Mouse (Mus musculus) cortical plate, adult 2 months (tissue): ENCODE data around the gene Prpf6. TPM values are rescaled to one million over a fixed set of nuclear protein-coding genes. Genes with fewer than 3 reads are reported as not detected.

Experiments used
- H3K27ac ChIP-seq: fragments of 200-500 bp; 2 replicates; pipeline ENCODE4 v1.5.1; 2012; ENCODE audit warnings: low read length, control low read depth, inconsistent platforms; ENCODE audit not compliant: insufficient read depth
- H3K4me1 ChIP-seq: fragments of 200-500 bp; 2 replicates; pipeline ENCODE4 v1.6.1; 2011; ENCODE audit warnings: low read length; ENCODE audit not compliant: control insufficient read depth, insufficient read depth
- H3K4me3 ChIP-seq: fragments of 200-500 bp; 2 replicates; pipeline ENCODE4 v1.5.1; 2011; ENCODE audit warnings: mild to moderate bottlenecking, low read length, control low read depth; ENCODE audit not compliant: insufficient read depth
- CTCF ChIP-seq: fragments of 200-500 bp; IDR thresholded peaks from 2 replicates; pipeline ENCODE4 v1.5.1; 2011; ENCODE audit warnings: mild to moderate bottlenecking, control low read depth, low read length; ENCODE audit not compliant: insufficient read depth; ENCODE audit errors: extremely low read depth
- POLR2A ChIP-seq: fragments of 200-500 bp; IDR thresholded peaks from 2 replicates; pipeline ENCODE4 v1.6.1; 2011; ENCODE audit warnings: mild to moderate bottlenecking, low read length, control low read depth; ENCODE audit not compliant: insufficient read depth; ENCODE audit errors: extremely low read depth
- polyA plus RNA-seq: library from polyadenylated mRNA; depleted of rRNA; stranded (reverse); fragments of >200 nt; gene quantifications from 2 replicates; pipeline ENCODE4 v1.2.3, GENCODE M21; 2012; rRNA removed

Prpf6 gene
- 34.7 and 35.6 TPM in 2 replicates for polyA plus RNA-seq

DNA sequence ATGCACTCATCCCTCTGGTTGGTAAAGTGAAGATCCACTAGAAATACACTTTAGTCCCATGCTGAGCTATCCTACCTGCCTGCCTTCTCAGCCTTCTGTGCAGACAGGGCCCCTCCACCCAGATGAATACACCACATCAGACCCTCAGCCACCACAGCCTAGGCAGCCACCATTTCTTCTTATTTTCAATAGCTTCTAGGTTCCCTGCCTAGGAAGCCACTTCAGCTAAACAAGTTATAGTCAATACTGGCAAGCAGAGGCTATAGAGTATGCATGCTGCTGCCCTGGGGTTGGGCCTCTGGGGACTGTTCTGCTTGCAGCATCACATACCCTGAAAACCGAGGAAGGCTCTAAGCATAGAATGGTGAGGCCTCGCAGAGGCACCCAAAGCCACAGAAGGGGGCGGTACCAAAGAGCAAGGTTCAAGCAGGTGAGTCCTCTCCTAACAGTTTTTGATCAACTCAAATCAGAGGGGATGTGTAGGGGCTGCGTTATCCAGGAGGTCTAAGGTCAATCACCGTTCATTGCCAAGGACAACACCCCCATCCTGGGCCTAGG, at the start of gene Prpf6:
Gene Prpf6, plus strand, starts transcription at position 341 of the 558 bp plus-strand sequence.
- peak within 1 kb of the TSS; percentile 97 for H3K4me3 ChIP-seq
- peak within 1 kb of the TSS; percentile 99 for H3K27ac ChIP-seq
- TF ChIP-seq CTCF (no peak), POLR2A (no peak)
- H3K4me1 ChIP-seq: no peaks in the 10 kb centered on the region

GRCm38 (mm10) chr2:181546142-181546541, 45.5 kb upstream of the Prpf6 start:
- no peaks in the 10 kb centered on the region; the same call in 1 of the 2 replicates for H3K4me1 ChIP-seq
- H3K4me3 ChIP-seq: no peak overlapping the region
- no peak overlapping the region for H3K27ac ChIP-seq
- TF ChIP-seq CTCF (no peak), POLR2A (no peak)

DNA sequence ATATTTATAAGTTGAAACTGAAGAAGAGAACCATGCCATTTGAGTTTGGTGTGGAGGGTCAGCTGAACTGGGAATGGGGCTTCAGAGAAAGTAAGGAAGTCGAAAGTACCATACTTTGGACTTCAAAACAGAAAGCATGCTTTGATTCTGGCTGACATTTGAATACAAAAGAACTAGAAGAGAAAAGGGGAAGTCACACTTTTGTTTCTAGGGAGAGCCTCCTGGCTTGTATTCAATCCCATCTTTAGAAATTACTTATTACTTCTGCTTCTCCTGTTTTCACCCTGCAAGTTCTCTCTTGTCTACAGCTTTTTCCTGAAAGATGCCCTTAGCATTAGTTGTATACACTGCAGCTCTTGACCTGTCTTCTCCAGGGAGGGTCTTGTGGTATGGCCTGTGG, 43.4 kb upstream of the Prpf6 start:
- H3K4me1 ChIP-seq: no peaks in the 10 kb centered on the region
- no peak overlapping the region for H3K4me3 ChIP-seq
- no peak overlapping the region for H3K27ac ChIP-seq
- TF ChIP-seq POLR2A: no peak
- no peak for TF ChIP-seq CTCF

- H3K4me3 ChIP-seq: no peak overlapping the region
- no peak for TF ChIP-seq POLR2A
- TF ChIP-seq CTCF: no peak
Measured at GRCm38 (mm10) chr2:181548682-181549081, 43.0 kb upstream of the Prpf6 start.

GRCm38 (mm10) chr2:181550233-181550632, 41.4 kb upstream of the Prpf6 start:
- TF ChIP-seq CTCF: no peak
- TF ChIP-seq POLR2A: no peak
- H3K27ac ChIP-seq: no peak overlapping the region
- no peaks in the 10 kb centered on the region for H3K4me1 ChIP-seq
- H3K4me3 ChIP-seq: no peak overlapping the region

More at GRCm38 (mm10) chr2:181548682-181549081, 43.0 kb upstream of the Prpf6 start:
- H3K27ac ChIP-seq: no peak overlapping the region
- no peaks in the 10 kb centered on the region for H3K4me1 ChIP-seq

DNA sequence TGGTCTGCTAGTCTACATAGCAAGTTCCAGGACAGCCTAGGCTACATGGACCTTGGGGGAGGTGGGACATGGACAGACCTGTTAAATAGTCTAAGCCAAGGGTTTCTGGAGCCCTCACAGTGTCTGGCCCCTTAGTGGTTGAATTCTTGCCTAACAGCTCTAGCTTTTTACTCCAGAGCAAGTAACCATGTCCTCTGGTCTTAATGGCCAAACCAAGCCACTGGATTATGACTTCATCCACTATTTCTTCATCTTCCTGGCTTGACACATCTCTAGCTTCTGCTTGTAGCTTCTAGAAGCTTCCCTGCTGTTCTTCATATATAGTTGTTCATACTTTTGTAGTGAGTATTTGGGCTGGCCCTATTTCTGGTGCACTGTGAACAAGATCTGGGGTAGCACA, 37.9 kb upstream of the Prpf6 start:
- H3K4me3 ChIP-seq: no peak overlapping the region
- H3K27ac ChIP-seq: no peak overlapping the region
- TF ChIP-seq CTCF (no peak), POLR2A (no peak)
- H3K4me1 ChIP-seq: no peaks in the 10 kb centered on the region

DNA sequence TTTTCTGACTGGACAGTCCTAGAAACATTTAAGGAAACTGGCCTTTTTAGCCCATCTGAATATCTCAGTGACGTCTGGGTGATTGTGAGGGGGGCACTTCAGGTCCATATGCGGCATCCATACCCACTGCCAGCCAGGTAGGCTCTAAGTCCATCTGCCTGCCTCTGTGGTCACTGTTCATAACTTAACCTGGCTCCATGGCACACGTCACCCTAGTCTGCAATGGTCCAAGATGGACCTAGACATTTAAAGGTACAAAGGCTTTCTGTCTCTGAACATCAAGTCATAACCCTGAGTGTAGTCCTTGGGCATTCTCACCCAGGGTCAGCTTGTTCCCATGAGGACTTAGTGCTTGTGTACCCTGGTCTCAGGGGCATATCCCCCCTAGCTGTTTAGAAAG, 24.3 kb upstream of the Prpf6 start:
- no peak overlapping the region for H3K4me3 ChIP-seq
- no peak overlapping the region for H3K27ac ChIP-seq
- TF ChIP-seq CTCF (no peak), POLR2A (no peak)
- no peaks in the 10 kb centered on the region for H3K4me1 ChIP-seq

GRCm38 (mm10) chr2:181568272-181569008, 23.2 kb upstream of the Prpf6 start:
- Histone ChIP-seq H3K4me1 (no peaks in the 10 kb centered on the region), H3K4me3 (no peak overlapping the region), H3K27ac (no peak overlapping the region)
- TF ChIP-seq CTCF (peak; percentile 53), POLR2A (0 out of 2 replicates have a peak, but pooled peaks have one; percentile 10)

GRCm38 (mm10) chr2:181569856-181570255, 21.8 kb upstream of the Prpf6 start:
- Histone ChIP-seq H3K4me3 (no peak overlapping the region), H3K27ac (no peak overlapping the region)
- TF ChIP-seq CTCF: no peak
- TF ChIP-seq POLR2A: no peak

DNA sequence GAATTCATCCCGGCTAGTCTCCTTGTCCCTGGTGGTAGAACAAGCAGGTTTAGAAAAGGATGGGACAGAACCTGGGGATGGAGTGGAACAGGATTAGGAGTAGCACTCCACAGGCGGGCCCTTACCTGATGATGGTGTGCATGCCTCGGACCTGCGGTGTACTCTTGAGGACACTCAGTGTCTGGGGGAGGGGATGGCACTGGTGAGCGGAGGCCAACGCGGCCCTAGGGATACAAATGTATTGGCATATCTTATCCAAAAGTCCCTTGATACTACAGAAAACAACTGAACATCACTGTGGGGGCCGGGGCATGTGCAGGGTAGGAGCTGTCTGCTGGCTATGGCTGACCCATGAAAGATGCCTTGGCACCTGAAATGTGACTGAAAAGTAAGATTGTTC, 21.3 kb upstream of the Prpf6 start:
- Histone ChIP-seq H3K4me3 (no peak overlapping the region), H3K27ac (no peak overlapping the region), H3K4me1 (no peaks in the 10 kb centered on the region)
- TF ChIP-seq CTCF (no peak), POLR2A (no peak)

More at GRCm38 (mm10) chr2:181569856-181570255, 21.8 kb upstream of the Prpf6 start:
- no peaks in the 10 kb centered on the region for H3K4me1 ChIP-seq
